Mouse (Mus musculus) heart, adult 2 months (tissue): ENCODE measurements at regions not wholly inside any gene's neighbourhood (a gene's known extent, or its start where the extent isn't known, plus 50 kb on each side); places are given as distances from the start of the nearest gene placed in this dataset.

ENCODE experiments used
- CTCF ChIP-seq: fragments of 200-600 bp; IDR thresholded peaks from 2 replicates; pipeline ENCODE4 v1.8.1; 2022; ENCODE audit warnings: antibody characterized with exemption, mild to moderate bottlenecking, moderate library complexity
- EP300 ChIP-seq: fragments of 200-500 bp; IDR thresholded peaks from 2 replicates; pipeline ENCODE4 v1.6.1; 2011; ENCODE audit warnings: low read depth, low read length, control low read depth; ENCODE audit not compliant: insufficient read depth

- no peak for TF ChIP-seq EP300
- TF ChIP-seq CTCF = no peak
These were observed 106.9 kb downstream of the 1190002N15Rik start for GRCm38 (mm10) chr9:94430996-94431395.
